Mouse (Mus musculus): Measurements from ENCODE around the gene Serinc5. TPM values are rescaled to one million over a fixed set of nuclear protein-coding genes. Genes with fewer than 3 reads are reported as not detected.

Serinc5 gene
- polyA plus RNA-seq, 1 experiment from 2014 or later, result 22.5 TPM

DNA sequence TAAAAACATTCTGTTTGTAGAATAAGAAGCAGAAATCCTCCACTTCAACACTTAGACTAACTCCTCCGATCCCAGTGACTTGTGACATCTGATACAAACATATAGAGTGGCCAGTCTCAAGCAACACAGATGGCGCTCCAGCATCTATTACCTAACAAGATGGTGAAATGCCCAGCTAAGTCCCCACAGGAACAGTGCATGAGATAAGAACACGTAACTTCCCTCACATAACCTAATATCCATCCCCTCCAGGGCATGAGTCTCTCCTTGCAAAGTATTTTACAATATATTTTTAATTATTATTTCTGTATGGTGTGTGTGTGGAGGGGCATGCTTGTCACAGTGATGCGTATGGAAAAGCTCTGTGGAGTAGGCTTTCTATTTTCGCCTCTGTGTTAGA lies 15.8 kb downstream of the Serinc5 start:
- no peaks in the 10 kb centered on the region for H3K27me3 ChIP-seq
- no peaks in the 10 kb centered on the region for H3K4me1 ChIP-seq
- no peak for ATAC-seq (replicated peaks)
- no peaks in the 10 kb centered on the region for H3K9me3 ChIP-seq
- H3K27ac ChIP-seq (replicated peaks), result no peak overlapping the region
- H3K4me3 ChIP-seq, result no peak overlapping the region
- peaks cover 5% of the 10 kb centered on the region; the same call in 1 of the 2 replicates for H3K36me3 ChIP-seq
- H3K4me2 ChIP-seq (replicated peaks), result no peak overlapping the region
- no peak overlapping the region for H3K9ac ChIP-seq (replicated peaks)
- WGBS, result 93% methylated on average over 5 of the region's 5 CpGs

DNA sequence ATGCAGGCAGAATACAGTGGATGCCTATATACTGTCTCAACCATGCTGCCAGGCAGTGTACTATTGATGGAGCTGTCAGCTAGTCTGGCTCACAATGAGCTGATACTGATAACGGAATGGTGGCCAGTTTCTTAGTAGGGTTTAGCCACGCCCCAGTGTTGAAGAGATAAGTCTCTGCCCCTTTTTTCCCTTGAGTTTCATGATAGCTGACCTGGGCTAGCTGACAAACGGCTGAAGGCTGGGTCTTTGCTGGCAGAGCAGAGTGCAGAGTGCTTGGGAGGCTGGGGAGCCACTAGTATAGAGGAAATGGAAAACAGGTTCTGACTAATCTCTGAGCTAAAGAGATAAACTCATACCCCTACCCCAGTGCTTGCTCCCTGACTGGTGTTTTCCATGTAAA lies 18.6 kb downstream of the Serinc5 start:
- Histone ChIP-seq H3K36me3 (peaks cover 5% of the 10 kb centered on the region; the same call in 1 of the 2 replicates), H3K27ac (replicated peaks) (no peak overlapping the region), H3K9me3 (no peaks in the 10 kb centered on the region), H3K4me2 (replicated peaks) (no peak overlapping the region), H3K4me1 (peaks cover 13% of the 10 kb centered on the region), H3K27me3 (no peaks in the 10 kb centered on the region), H3K9ac (replicated peaks) (no peak overlapping the region), H3K4me3 (no peak overlapping the region)
- no peak for ATAC-seq (replicated peaks)
- 87% methylated on average over 3 of the region's 3 CpGs for WGBS

DNA sequence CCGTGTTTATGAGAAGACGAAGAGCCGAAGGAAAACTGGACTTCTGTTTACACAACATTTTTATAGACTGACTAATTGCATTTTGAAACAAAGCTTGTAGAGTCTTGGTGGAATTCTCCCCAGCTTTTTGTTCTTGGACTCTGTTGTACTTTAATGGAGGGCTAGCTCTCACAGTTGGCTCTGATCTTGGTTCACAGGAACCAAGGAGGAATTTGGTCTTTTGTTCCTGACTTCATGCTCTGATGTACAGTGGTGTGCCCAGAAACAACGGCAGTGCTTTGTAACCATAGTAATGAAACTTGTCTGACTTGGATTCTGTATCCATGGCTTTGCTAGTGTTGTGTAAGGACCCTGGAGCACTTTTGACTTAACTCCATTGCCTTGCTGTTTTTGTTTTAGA lies 20.6 kb downstream of the Serinc5 start:
- Histone ChIP-seq H3K9me3 (no peaks in the 10 kb centered on the region), H3K27ac (replicated peaks) (no peak overlapping the region), H3K36me3 (0 out of 2 replicates have a peak, but pooled peaks cover 2% of the 10 kb centered on the region), H3K4me3 (no peak overlapping the region), H3K4me1 (peaks cover 16% of the 10 kb centered on the region), H3K27me3 (no peaks in the 10 kb centered on the region), H3K9ac (replicated peaks) (no peak overlapping the region), H3K4me2 (replicated peaks) (no peak overlapping the region)
- WGBS, result 60% methylated on average over 4 of the region's 4 CpGs
- ATAC-seq (replicated peaks), result no peak

DNA sequence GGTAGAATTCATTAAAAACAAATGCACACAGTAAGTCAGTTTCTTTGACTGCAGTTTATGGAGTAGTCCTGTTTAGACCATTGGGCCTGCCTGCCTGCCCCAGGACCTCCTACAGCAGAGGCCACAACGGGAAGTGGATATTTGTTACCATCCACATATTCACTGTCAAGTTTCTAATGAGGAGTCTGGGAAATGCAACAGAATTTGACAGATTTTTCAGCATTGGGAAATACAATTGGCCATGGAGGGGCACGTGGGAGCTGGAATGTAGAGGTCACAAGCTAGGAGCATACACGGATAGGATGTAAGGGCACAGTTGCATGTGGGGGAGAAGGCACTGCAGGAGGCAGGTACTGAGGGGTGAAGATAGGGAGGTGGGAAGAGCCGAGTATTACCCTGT lies 21.7 kb downstream of the Serinc5 start:
- WGBS, result 53% methylated on average over 4 of the region's 4 CpGs
- Histone ChIP-seq H3K36me3 (0 out of 2 replicates have a peak, but pooled peaks cover 2% of the 10 kb centered on the region), H3K9me3 (no peaks in the 10 kb centered on the region), H3K27ac (replicated peaks) (no peak overlapping the region), H3K9ac (replicated peaks) (no peak overlapping the region), H3K27me3 (no peaks in the 10 kb centered on the region), H3K4me1 (peaks cover 25% of the 10 kb centered on the region), H3K4me2 (replicated peaks) (no peak overlapping the region), H3K4me3 (no peak overlapping the region)
- ATAC-seq (replicated peaks), result no peak

- Histone ChIP-seq H3K9ac (replicated peaks) (no peak overlapping the region), H3K4me2 (replicated peaks) (no peak overlapping the region), H3K36me3 (no peaks in the 10 kb centered on the region), H3K9me3 (no peaks in the 10 kb centered on the region), H3K27ac (replicated peaks) (no peak overlapping the region), H3K4me3 (no peak overlapping the region), H3K4me1 (peaks cover 33% of the 10 kb centered on the region), H3K27me3 (no peaks in the 10 kb centered on the region)
- 38% methylated on average over 2 of the region's 2 CpGs for WGBS
- no peak for ATAC-seq (replicated peaks)
These were observed 24.1 kb downstream of the Serinc5 start for GRCm38 (mm10) chr13:92635040-92635439.

GRCm38 (mm10) chr13:92636226-92636909 lies 25.5 kb downstream of the Serinc5 start:
- ATAC-seq (replicated peaks), result no peak
- H3K9ac ChIP-seq (replicated peaks), result no peak overlapping the region
- H3K36me3 ChIP-seq, result no peaks in the 10 kb centered on the region
- 0 out of 2 replicates have a peak overlapping the region, but pooled peaks have one; percentile 58 for H3K27ac ChIP-seq (replicated peaks)
- H3K4me2 ChIP-seq (replicated peaks), result no peak overlapping the region
- H3K4me1 ChIP-seq, result peaks cover 33% of the 10 kb centered on the region
- no peaks in the 10 kb centered on the region for H3K9me3 ChIP-seq
- no peak overlapping the region for H3K4me3 ChIP-seq
- WGBS, result 68% methylated on average over 6 of the region's 6 CpGs
- no peaks in the 10 kb centered on the region for H3K27me3 ChIP-seq

- no peak overlapping the region for H3K9ac ChIP-seq (replicated peaks)
- no peaks in the 10 kb centered on the region for H3K36me3 ChIP-seq
- H3K27ac ChIP-seq (replicated peaks), result peak overlapping the region; percentile 58
- H3K27me3 ChIP-seq, result no peaks in the 10 kb centered on the region
- peaks cover 33% of the 10 kb centered on the region for H3K4me1 ChIP-seq
- ATAC-seq (replicated peaks), result peak; percentile 70
- H3K4me2 ChIP-seq (replicated peaks), result peak overlapping the region; percentile 17; the same call in 1 of the 2 replicates
- H3K4me3 ChIP-seq, result no peak overlapping the region
- WGBS, result 1% methylated on average over 7 of the region's 7 CpGs
- no peaks in the 10 kb centered on the region for H3K9me3 ChIP-seq
These were observed 26.0 kb downstream of the Serinc5 start for GRCm38 (mm10) chr13:92636910-92637275.

GRCm38 (mm10) chr13:92639093-92640014 lies 28.5 kb downstream of the Serinc5 start:
- Histone ChIP-seq H3K36me3 (no peaks in the 10 kb centered on the region), H3K27ac (replicated peaks) (no peak overlapping the region), H3K9ac (replicated peaks) (no peak overlapping the region), H3K4me3 (no peak overlapping the region), H3K4me1 (peaks cover 20% of the 10 kb centered on the region), H3K27me3 (no peaks in the 10 kb centered on the region), H3K9me3 (no peaks in the 10 kb centered on the region), H3K4me2 (replicated peaks) (no peak overlapping the region)
- no peak for ATAC-seq (replicated peaks)
- WGBS, result 78% methylated on average over 12 of the region's 12 CpGs

DNA sequence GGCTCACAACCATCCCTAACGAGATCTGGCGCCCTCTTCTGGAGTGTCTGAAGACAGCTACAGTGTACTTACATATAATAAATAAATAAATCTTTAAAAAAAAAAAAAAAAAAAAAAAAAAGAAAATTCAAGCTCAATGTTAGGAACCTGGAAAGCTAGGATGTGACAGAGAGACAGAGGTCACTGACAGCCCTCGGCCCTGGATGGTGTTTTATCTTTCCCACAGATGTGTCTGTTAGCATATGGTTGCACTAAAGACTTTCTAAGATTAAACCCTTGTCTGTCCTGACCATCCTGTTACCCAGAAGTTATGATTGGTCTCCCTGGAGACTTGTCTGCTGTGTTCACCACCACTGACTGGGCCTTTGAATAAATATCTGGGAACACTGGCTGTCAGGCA lies 33.3 kb downstream of the Serinc5 start:
- WGBS, result 89% methylated on average over 3 of the region's 3 CpGs
- Histone ChIP-seq H3K9me3 (no peaks in the 10 kb centered on the region), H3K36me3 (no peaks in the 10 kb centered on the region), H3K27ac (replicated peaks) (no peak overlapping the region), H3K4me2 (replicated peaks) (no peak overlapping the region), H3K4me3 (no peak overlapping the region), H3K9ac (replicated peaks) (no peak overlapping the region), H3K4me1 (peaks cover 4% of the 10 kb centered on the region; the same call in 1 of the 2 replicates), H3K27me3 (no peaks in the 10 kb centered on the region)
- ATAC-seq (replicated peaks), result no peak

- no peaks in the 10 kb centered on the region for H3K36me3 ChIP-seq
- WGBS, result 66% methylated on average over 6 of the region's 6 CpGs
- H3K4me3 ChIP-seq, result no peak overlapping the region
- H3K4me1 ChIP-seq, result no peaks in the 10 kb centered on the region
- ATAC-seq (replicated peaks), result no peak
- no peaks in the 10 kb centered on the region for H3K9me3 ChIP-seq
- no peaks in the 10 kb centered on the region for H3K27me3 ChIP-seq
- no peak overlapping the region for H3K4me2 ChIP-seq (replicated peaks)
- no peak overlapping the region for H3K9ac ChIP-seq (replicated peaks)
- no peak overlapping the region for H3K27ac ChIP-seq (replicated peaks)
These were observed 33.9 kb downstream of the Serinc5 start for GRCm38 (mm10) chr13:92644753-92645152.

DNA sequence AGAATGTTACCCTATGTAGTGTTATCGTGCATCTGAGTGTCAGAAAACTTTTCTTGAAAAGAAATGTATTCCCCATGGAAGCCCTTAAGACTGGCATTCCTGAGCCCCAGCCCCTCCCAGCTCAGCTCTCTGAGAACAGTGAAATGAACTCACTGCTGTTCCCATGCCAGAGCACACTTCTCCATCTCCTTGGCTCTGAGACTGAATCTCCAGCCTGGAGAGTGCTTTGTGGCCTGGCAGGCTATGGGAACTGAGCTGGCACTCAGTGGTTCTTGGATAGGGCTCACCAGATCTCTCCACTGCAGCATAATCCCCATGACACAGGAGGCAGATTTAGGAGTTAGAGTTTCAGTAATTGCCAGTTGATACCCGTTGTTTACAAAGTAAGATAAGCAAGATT lies 36.8 kb downstream of the Serinc5 start:
- 68% methylated on average over 2 of the region's 2 CpGs for WGBS
- ATAC-seq (replicated peaks), result peak; percentile 75

DNA sequence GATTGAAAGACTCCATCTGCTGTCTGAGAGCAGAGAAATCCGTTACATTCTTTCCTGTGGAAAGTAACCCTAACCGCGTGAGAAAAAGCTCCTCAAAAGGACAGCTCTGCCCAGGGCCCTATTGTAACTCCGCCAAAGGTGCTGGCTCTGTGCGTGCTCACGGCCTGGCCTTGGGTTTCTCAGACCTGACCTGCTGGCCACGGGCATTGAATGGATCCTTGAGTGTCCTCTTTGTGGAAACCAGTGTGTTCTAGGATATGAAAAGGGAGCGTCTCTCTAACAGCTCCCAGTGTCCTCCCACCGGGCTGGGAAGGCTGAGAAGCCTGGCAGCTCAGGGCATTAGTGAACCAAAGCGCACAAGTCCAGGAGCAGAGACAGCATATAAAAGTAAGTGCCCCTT lies 38.2 kb downstream of the Serinc5 start:
- Histone ChIP-seq H3K9me3 (no peaks in the 10 kb centered on the region), H3K4me2 (replicated peaks) (no peak overlapping the region), H3K36me3 (no peaks in the 10 kb centered on the region), H3K27ac (replicated peaks) (no peak overlapping the region), H3K9ac (replicated peaks) (no peak overlapping the region), H3K27me3 (no peaks in the 10 kb centered on the region), H3K4me1 (peaks cover 10% of the 10 kb centered on the region; the same call in 1 of the 2 replicates), H3K4me3 (no peak overlapping the region)
- 82% methylated on average over 10 of the region's 10 CpGs for WGBS
- ATAC-seq (replicated peaks), result no peak

More for the DNA sequence above, 36.8 kb downstream of the Serinc5 start:
- Histone ChIP-seq H3K36me3 (no peaks in the 10 kb centered on the region), H3K4me1 (peaks cover 9% of the 10 kb centered on the region; the same call in 1 of the 2 replicates), H3K4me3 (no peak overlapping the region), H3K27ac (replicated peaks) (no peak overlapping the region), H3K27me3 (no peaks in the 10 kb centered on the region), H3K9me3 (no peaks in the 10 kb centered on the region), H3K4me2 (replicated peaks) (no peak overlapping the region), H3K9ac (replicated peaks) (no peak overlapping the region)
